Mouse (Mus musculus) stomach, embryonic 14.5 days (tissue): ENCODE data around the gene Fras1. TPM values are rescaled to one million over a fixed set of nuclear protein-coding genes. Genes with fewer than 3 reads are reported as not detected.
A peak's percentile ranks its signal among the peaks of the same experiment; 100 is the strongest.

Source experiments
- ATAC-seq: fragments of 200-750 bp; cut with Nextera tagmentation; 2 replicates; pipeline ENCODE4 v1.8.0; 2017; ENCODE audit warnings: low read depth, moderate TSS enrichment; ENCODE audit not compliant: insufficient number of reproducible peaks, insufficient read depth, low FRiP score
- H3K27ac ChIP-seq: fragments of 300-500 bp; sonication (generic); 2 replicates; pipeline ENCODE4 v1.5.1; 2014; ENCODE audit warnings: mild to moderate bottlenecking, low read length, moderate library complexity, mixed read lengths
- H3K27me3 ChIP-seq: fragments of 300-500 bp; sonication (generic); 2 replicates; pipeline ENCODE4 v1.6.1; 2014; ENCODE audit warnings: low read length, control low read depth, mixed read lengths; ENCODE audit not compliant: control insufficient read depth, insufficient read depth
- H3K36me3 ChIP-seq: fragments of 300-500 bp; sonication (generic); 2 replicates; pipeline ENCODE4 v1.6.1; 2014; ENCODE audit warnings: mild to moderate bottlenecking, control low read depth, low read length, moderate library complexity, mixed read lengths; ENCODE audit not compliant: control insufficient read depth, insufficient read depth
- H3K4me1 ChIP-seq: fragments of 300-500 bp; sonication (generic); 2 replicates; pipeline ENCODE4 v1.6.1; 2014; ENCODE audit warnings: low read length, control low read depth, mixed read lengths; ENCODE audit not compliant: control insufficient read depth, insufficient read depth
- H3K4me2 ChIP-seq: fragments of 300-500 bp; sonication (generic); replicated peaks from 2 replicates; pipeline ENCODE4 v1.6.1; 2014; ENCODE audit warnings: low read depth, low read length, control low read depth
- H3K4me3 ChIP-seq: fragments of 300-500 bp; sonication (generic); 2 replicates; pipeline ENCODE4 v1.5.1; 2014; ENCODE audit warnings: low read depth, low read length, control low read depth
- H3K9ac ChIP-seq: fragments of 300-500 bp; sonication (generic); replicated peaks from 2 replicates; pipeline ENCODE4 v1.6.1; 2014; ENCODE audit warnings: low read depth, mild to moderate bottlenecking, control low read depth, low read length, moderate library complexity, mixed read lengths
- H3K9me3 ChIP-seq: fragments of 300-500 bp; sonication (generic); 2 replicates; pipeline ENCODE4 v1.6.1; 2016; ENCODE audit warnings: low read depth, low read length, control low read depth; ENCODE audit not compliant: control insufficient read depth
- WGBS: fragments of 180-500 bp; shearing (Covaris S2); extraction: QIAGEN DNeasy Blood & Tissue Kit; methylation state at CpG from one replicate; pipeline ENCODE4 v1.1.7; 2014; 5-methylcytosine and 5-hydroxymethylcytosine counted together
- polyA plus RNA-seq: library from polyadenylated mRNA; unstranded; fragments of >200 nt; fragmentation: Nextera tagmentation; extraction: Ambion mirVana; gene quantifications from 2 replicates; pipeline ENCODE4 v1.2.1, GENCODE M21; 2014

The Fras1 gene
- polyA plus RNA-seq, 1 experiment from 2014 or later, result 64.2 TPM

- Histone ChIP-seq H3K27me3 (no peaks in the 10 kb centered on the region), H3K27ac (no peak overlapping the region), H3K4me1 (no peaks in the 10 kb centered on the region), H3K36me3 (no peaks in the 10 kb centered on the region; the same call in 1 of the 2 replicates), H3K4me2 (no peak overlapping the region), H3K4me3 (no peak overlapping the region), H3K9ac (no peak overlapping the region), H3K9me3 (no peaks in the 10 kb centered on the region)
- ATAC-seq, result no peak
- WGBS, result 81% methylated on average over 8 of the region's 8 CpGs
Observed at GRCm38 (mm10) chr5:96747195-96747984, 373.6 kb downstream of the Fras1 start.

- ATAC-seq, result no peak
- Histone ChIP-seq H3K27me3 (no peaks in the 10 kb centered on the region), H3K27ac (no peak overlapping the region), H3K4me2 (no peak overlapping the region), H3K9ac (no peak overlapping the region), H3K36me3 (peaks cover 10% of the 10 kb centered on the region; the same call in 1 of the 2 replicates), H3K9me3 (no peaks in the 10 kb centered on the region), H3K4me1 (no peaks in the 10 kb centered on the region), H3K4me3 (no peak overlapping the region)
- 83% methylated on average over 7 of the region's 7 CpGs for WGBS
Observed at GRCm38 (mm10) chr5:96757615-96758014, 383.9 kb downstream of the Fras1 start.

DNA sequence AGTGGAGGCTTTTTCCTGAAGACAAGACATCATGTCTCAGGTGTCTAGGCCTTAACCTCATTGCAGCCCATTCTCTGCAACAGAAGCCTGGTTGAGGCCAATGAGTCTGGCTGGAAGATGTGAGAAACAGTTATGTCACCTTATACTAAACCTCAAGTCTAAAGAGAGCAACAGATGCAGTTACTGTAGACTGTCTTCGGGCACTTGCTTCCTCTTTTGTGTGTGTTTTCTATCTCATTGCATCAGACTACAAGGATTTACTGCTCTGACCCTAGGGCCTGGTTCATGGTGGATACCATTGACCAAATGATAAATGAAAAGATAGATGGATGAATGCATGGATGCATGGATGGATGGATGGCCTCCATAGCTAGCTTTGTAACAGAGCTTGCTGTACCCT lies 388.3 kb downstream of the Fras1 start:
- H3K36me3 ChIP-seq, result peaks cover 14% of the 10 kb centered on the region; the same call in 1 of the 2 replicates
- no peak overlapping the region for H3K27ac ChIP-seq
- no peak for ATAC-seq
- no peak overlapping the region for H3K4me3 ChIP-seq
- no peak overlapping the region for H3K4me2 ChIP-seq
- no peaks in the 10 kb centered on the region for H3K27me3 ChIP-seq
- WGBS, result 94% methylated on average over 1 of the region's 1 CpGs
- H3K4me1 ChIP-seq, result no peaks in the 10 kb centered on the region
- no peak overlapping the region for H3K9ac ChIP-seq
- no peaks in the 10 kb centered on the region for H3K9me3 ChIP-seq

- H3K27ac ChIP-seq, result no peak overlapping the region
- H3K27me3 ChIP-seq, result no peaks in the 10 kb centered on the region
- ATAC-seq, result no peak
- H3K9ac ChIP-seq, result no peak overlapping the region
- no peak overlapping the region for H3K4me3 ChIP-seq
- 66% methylated on average over 10 of the region's 10 CpGs for WGBS
- H3K4me2 ChIP-seq, result no peak overlapping the region
- H3K4me1 ChIP-seq, result no peaks in the 10 kb centered on the region
- no peaks in the 10 kb centered on the region for H3K9me3 ChIP-seq
- H3K36me3 ChIP-seq, result peaks cover 6% of the 10 kb centered on the region; the same call in 1 of the 2 replicates
Observed at GRCm38 (mm10) chr5:96768846-96769471, 395.2 kb downstream of the Fras1 start.

GRCm38 (mm10) chr5:96783506-96784288 lies 409.9 kb downstream of the Fras1 start:
- H3K27ac ChIP-seq, result no peak overlapping the region
- no peak overlapping the region for H3K4me3 ChIP-seq
- 76% methylated on average over 14 of the region's 14 CpGs for WGBS
- no peak for ATAC-seq
- no peaks in the 10 kb centered on the region for H3K27me3 ChIP-seq
- no peak overlapping the region for H3K4me2 ChIP-seq
- H3K36me3 ChIP-seq, result peaks cover 6% of the 10 kb centered on the region; the same call in 1 of the 2 replicates
- H3K4me1 ChIP-seq, result no peaks in the 10 kb centered on the region
- no peak overlapping the region for H3K9ac ChIP-seq
- no peaks in the 10 kb centered on the region for H3K9me3 ChIP-seq

GRCm38 (mm10) chr5:96785096-96785495 lies 411.3 kb downstream of the Fras1 start:
- H3K27me3 ChIP-seq, result no peaks in the 10 kb centered on the region
- no peaks in the 10 kb centered on the region for H3K9me3 ChIP-seq
- no peak overlapping the region for H3K27ac ChIP-seq
- ATAC-seq, result no peak
- peaks cover 6% of the 10 kb centered on the region; the same call in 1 of the 2 replicates for H3K36me3 ChIP-seq
- no peak overlapping the region for H3K4me3 ChIP-seq
- H3K4me1 ChIP-seq, result no peaks in the 10 kb centered on the region
- no peak overlapping the region for H3K9ac ChIP-seq
- 89% methylated on average over 5 of the region's 5 CpGs for WGBS
- no peak overlapping the region for H3K4me2 ChIP-seq

DNA sequence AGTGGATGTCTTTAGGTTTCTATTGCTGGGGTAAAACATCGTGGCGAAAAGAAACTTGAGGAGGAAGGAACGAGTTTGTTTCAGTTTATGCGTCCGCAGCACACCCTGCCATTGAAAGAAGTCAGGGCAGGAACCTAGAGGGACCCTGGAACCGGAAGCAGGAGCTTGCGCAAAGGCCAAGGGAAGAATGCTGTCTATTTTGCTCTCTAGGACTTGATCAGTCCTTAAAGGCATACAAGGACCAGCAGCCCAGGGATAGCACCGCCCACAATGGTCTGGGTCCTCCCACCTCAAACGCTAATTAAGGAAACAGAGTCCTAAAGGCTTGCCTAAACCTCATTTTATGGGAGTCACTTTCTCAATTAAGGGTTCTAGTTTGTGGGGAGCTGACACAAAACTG lies 418.7 kb downstream of the Fras1 start:
- no peaks in the 10 kb centered on the region for H3K9me3 ChIP-seq
- no peak for ATAC-seq
- no peaks in the 10 kb centered on the region for H3K36me3 ChIP-seq
- no peak overlapping the region for H3K9ac ChIP-seq
- H3K27me3 ChIP-seq, result no peaks in the 10 kb centered on the region
- H3K4me3 ChIP-seq, result no peak overlapping the region
- no peak overlapping the region for H3K27ac ChIP-seq
- WGBS, result 61% methylated on average over 9 of the region's 9 CpGs
- peaks cover 5% of the 10 kb centered on the region; the same call in 1 of the 2 replicates for H3K4me1 ChIP-seq
- peak overlapping the region; percentile 75; the same call in 1 of the 2 replicates for H3K4me2 ChIP-seq
